Mouse (Mus musculus) neural tube, embryonic 11.5 days (tissue): ENCODE results near the gene Aqp3. TPM values are rescaled to one million over a fixed set of nuclear protein-coding genes. Genes with fewer than 3 reads are reported as not detected.
"Not testable (repeated sequence)": the region's sequence is repeated elsewhere in the genome, so short reads cannot be mapped to it uniquely, and the experiment has no call there.

Source experiments
- ATAC-seq: fragments of 200-750 bp; cut with Nextera tagmentation; 2 replicates; pipeline ENCODE4 v1.8.0; 2017; ENCODE audit warnings: moderate number of reproducible peaks, mild to moderate bottlenecking, moderate TSS enrichment, moderate library complexity; ENCODE audit not compliant: insufficient read depth, low FRiP score, low TSS enrichment
- DNase-seq: peaks from one replicate; pipeline ENCODE4 v3.0.0-alpha.2; 2015; ENCODE audit warnings: low spot score
- H3K27ac ChIP-seq: fragments of 300-500 bp; sonication (generic); 2 replicates; pipeline ENCODE4 v1.5.1; 2014; ENCODE audit warnings: low read depth, mild to moderate bottlenecking, low read length
- H3K27me3 ChIP-seq: fragments of 300-500 bp; sonication (generic); 2 replicates; pipeline ENCODE4 v1.6.1; 2014; ENCODE audit warnings: mild to moderate bottlenecking, low read length, mixed read lengths; ENCODE audit not compliant: control insufficient read depth, insufficient read depth
- H3K36me3 ChIP-seq: fragments of 300-500 bp; sonication (generic); 2 replicates; pipeline ENCODE4 v1.6.1; 2014; ENCODE audit warnings: mild to moderate bottlenecking, low read length, moderate library complexity, mixed read lengths; ENCODE audit not compliant: control insufficient read depth, insufficient read depth
- H3K4me1 ChIP-seq: fragments of 300-500 bp; sonication (generic); 2 replicates; pipeline ENCODE4 v1.6.1; 2014; ENCODE audit warnings: low read length, mixed read lengths; ENCODE audit not compliant: control insufficient read depth, insufficient read depth
- H3K4me2 ChIP-seq: fragments of 300-500 bp; sonication (generic); 2 replicates; pipeline ENCODE4 v1.6.1; 2014; ENCODE audit warnings: low read depth, mild to moderate bottlenecking, moderate library complexity
- H3K4me3 ChIP-seq: fragments of 300-500 bp; sonication (generic); 2 replicates; pipeline ENCODE4 v1.5.1; 2014; ENCODE audit warnings: low read depth, low read length
- H3K9ac ChIP-seq: fragments of 300-500 bp; sonication (generic); 2 replicates; pipeline ENCODE4 v1.6.1; 2014; ENCODE audit warnings: mild to moderate bottlenecking, low read length
- H3K9me3 ChIP-seq: fragments of 300-500 bp; sonication (generic); 2 replicates; pipeline ENCODE4 v1.6.1; 2016; ENCODE audit warnings: low read length; ENCODE audit not compliant: control insufficient read depth
- WGBS: fragments of 180-500 bp; shearing (Covaris S2); extraction: QIAGEN DNeasy Blood & Tissue Kit; methylation state at CpG from one replicate; pipeline ENCODE4 v1.1.7; 2014; 5-methylcytosine and 5-hydroxymethylcytosine counted together
- polyA plus RNA-seq: library from polyadenylated mRNA; unstranded; fragments of >200 nt; fragmentation: Nextera tagmentation; extraction: Ambion mirVana; gene quantifications from 2 replicates; pipeline ENCODE4 v1.2.1, GENCODE M21; 2014

The Aqp3 gene
- polyA plus RNA-seq, 1 experiment from 2014 or later: 0.60 TPM

DNA sequence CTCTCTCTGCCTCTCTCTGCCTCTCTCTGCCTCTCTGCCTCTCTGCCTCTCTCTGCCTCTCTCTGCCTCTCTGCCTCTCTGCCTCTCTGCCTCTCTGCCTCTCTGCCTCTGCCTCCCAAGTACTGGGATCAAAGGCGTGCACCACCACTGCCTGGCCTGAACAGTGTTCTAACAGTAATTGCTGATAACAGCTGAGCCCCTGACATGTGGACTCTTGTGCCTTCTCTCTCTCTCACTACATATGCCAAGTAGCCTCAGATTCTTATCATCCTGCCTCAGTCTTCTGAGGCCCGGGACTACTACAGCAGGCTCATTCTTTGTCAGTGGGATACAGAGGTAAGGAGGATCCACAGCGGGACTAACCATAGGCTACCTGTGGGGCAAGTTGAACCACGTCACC is 15.2 kb downstream of the Aqp3 start:
- H3K9me3 ChIP-seq, ATAC-seq, H3K4me3 ChIP-seq, H3K4me1 ChIP-seq, H3K27ac ChIP-seq, H3K27me3 ChIP-seq, DNase-seq, H3K9ac ChIP-seq, H3K36me3 ChIP-seq, H3K4me2 ChIP-seq: not testable (repeated sequence)
- WGBS: 72% methylated on average over 4 of the region's 4 CpGs

DNA sequence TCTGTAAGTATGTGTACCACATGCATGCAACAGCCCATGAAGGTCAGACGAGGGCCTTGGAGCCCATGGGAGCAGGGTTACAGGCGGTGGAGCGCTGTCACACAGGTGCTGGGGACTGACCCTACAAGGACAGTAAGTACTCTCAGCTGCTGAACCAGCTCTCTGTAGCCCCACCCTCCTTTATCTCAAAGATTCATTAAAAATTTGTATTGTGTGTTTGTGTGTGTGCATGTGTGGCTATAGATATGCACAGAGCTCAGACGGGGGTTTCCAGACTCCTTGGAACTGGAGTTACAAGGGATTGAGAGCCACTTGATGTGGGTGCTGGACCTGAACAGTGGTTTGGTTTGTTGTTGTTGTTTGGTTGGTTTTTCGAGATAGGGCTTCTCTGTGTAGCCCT is 16.2 kb downstream of the Aqp3 start:
- Histone ChIP-seq H3K9ac (no peak overlapping the region), H3K4me3 (no peak overlapping the region), H3K4me1 (no peaks in the 10 kb centered on the region), H3K9me3 (no peaks in the 10 kb centered on the region), H3K4me2 (no peak overlapping the region), H3K27ac (no peak overlapping the region), H3K27me3 (no peaks in the 10 kb centered on the region), H3K36me3 (no peaks in the 10 kb centered on the region)
- ATAC-seq (no peak), DNase-seq (no peak)
- WGBS: 89% methylated on average over 5 of the region's 5 CpGs

- 78% methylated on average over 6 of the region's 6 CpGs for WGBS
- Histone ChIP-seq H3K36me3 (no peaks in the 10 kb centered on the region), H3K9ac (no peak overlapping the region), H3K4me3 (no peak overlapping the region), H3K27me3 (no peaks in the 10 kb centered on the region), H3K27ac (no peak overlapping the region), H3K4me2 (no peak overlapping the region), H3K9me3 (no peaks in the 10 kb centered on the region), H3K4me1 (no peaks in the 10 kb centered on the region)
- no peak for DNase-seq
- ATAC-seq: no peak
Measured at GRCm38 (mm10) chr4:41078726-41079125, 19.3 kb downstream of the Aqp3 start.

- no peak overlapping the region for H3K4me3 ChIP-seq
Measured at GRCm38 (mm10) chr4:41074461-41074860, 23.5 kb downstream of the Aqp3 start.

GRCm38 (mm10) chr4:41073008-41073817 is 24.8 kb downstream of the Aqp3 start:
- H3K36me3 ChIP-seq: no peaks in the 10 kb centered on the region
- no peak overlapping the region for H3K9ac ChIP-seq
- WGBS: 82% methylated on average over 12 of the region's 12 CpGs
- no peak overlapping the region for H3K4me2 ChIP-seq
- no peak overlapping the region for H3K4me3 ChIP-seq
- no peak for DNase-seq
- no peak overlapping the region for H3K27ac ChIP-seq
- H3K4me1 ChIP-seq: no peaks in the 10 kb centered on the region
- ATAC-seq: no peak
- no peaks in the 10 kb centered on the region for H3K27me3 ChIP-seq
- no peaks in the 10 kb centered on the region for H3K9me3 ChIP-seq

More at GRCm38 (mm10) chr4:41074461-41074860, 23.5 kb downstream of the Aqp3 start:
- ATAC-seq (no peak), DNase-seq (no peak)
- no peaks in the 10 kb centered on the region for H3K9me3 ChIP-seq
- WGBS: 76% methylated on average over 6 of the region's 6 CpGs
- no peak overlapping the region for H3K9ac ChIP-seq
- no peaks in the 10 kb centered on the region for H3K4me1 ChIP-seq
- no peaks in the 10 kb centered on the region for H3K36me3 ChIP-seq
- no peak overlapping the region for H3K27ac ChIP-seq
- no peak overlapping the region for H3K4me2 ChIP-seq
- no peaks in the 10 kb centered on the region for H3K27me3 ChIP-seq

DNA sequence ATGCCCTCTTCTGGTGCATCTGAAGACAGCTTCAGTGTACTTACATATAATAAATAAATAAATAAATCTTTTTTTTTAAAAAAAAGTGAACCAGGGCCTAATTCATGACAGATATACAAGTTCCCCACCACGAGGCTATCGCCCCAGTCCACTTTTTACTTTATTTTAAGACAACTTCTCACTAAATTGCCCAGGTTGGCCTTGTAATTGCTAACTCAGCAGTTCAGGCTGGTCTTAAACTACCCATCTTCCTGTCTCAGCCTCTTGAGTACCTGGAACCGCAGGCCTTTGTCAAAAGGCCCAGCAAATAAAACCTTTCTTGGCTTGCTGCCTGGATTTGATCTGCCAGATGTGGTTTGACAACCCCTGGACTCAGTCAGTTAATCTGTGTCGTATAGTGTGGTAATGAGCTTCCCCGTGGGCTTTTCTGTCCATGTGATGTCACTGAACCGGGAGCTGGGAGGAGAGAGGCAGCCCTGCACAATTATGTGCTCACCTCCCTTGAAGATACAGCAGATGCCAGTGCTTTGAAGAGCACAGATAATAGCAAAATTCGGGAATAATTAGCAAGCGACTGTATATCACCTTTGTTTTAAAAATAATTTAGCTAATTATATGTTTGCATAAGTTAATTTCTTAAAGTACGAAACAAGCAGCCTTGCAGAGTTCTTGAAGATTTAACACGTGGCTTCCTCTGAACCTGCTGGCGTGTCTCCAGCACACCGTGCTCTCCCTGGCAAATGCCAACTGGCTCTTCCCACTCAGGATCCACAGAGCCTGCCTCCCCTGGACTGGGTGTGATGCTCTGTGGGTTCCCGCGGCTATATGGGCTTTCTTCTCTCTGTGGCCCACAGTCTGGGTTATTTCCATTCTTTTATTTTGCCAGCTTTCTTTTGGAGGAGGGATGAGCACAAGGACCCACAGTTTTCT is 26.2 kb downstream of the Aqp3 start:
- Histone ChIP-seq H3K27me3 (no peaks in the 10 kb centered on the region), H3K9me3 (no peaks in the 10 kb centered on the region), H3K36me3 (no peaks in the 10 kb centered on the region), H3K9ac (no peak overlapping the region), H3K27ac (no peak overlapping the region), H3K4me2 (no peak overlapping the region), H3K4me3 (no peak overlapping the region), H3K4me1 (no peaks in the 10 kb centered on the region)
- DNase-seq: no peak
- WGBS: 87% methylated on average over 14 of the region's 14 CpGs
- ATAC-seq: no peak

- Histone ChIP-seq H3K27me3 (no peaks in the 10 kb centered on the region), H3K36me3 (no peaks in the 10 kb centered on the region), H3K27ac (no peak overlapping the region), H3K4me3 (no peak overlapping the region), H3K9me3 (no peaks in the 10 kb centered on the region), H3K4me1 (no peaks in the 10 kb centered on the region), H3K4me2 (no peak overlapping the region), H3K9ac (no peak overlapping the region)
- DNase-seq: no peak
- WGBS: 92% methylated on average over 4 of the region's 4 CpGs
- ATAC-seq: no peak
Measured at GRCm38 (mm10) chr4:41065196-41065595, 32.8 kb downstream of the Aqp3 start.

DNA sequence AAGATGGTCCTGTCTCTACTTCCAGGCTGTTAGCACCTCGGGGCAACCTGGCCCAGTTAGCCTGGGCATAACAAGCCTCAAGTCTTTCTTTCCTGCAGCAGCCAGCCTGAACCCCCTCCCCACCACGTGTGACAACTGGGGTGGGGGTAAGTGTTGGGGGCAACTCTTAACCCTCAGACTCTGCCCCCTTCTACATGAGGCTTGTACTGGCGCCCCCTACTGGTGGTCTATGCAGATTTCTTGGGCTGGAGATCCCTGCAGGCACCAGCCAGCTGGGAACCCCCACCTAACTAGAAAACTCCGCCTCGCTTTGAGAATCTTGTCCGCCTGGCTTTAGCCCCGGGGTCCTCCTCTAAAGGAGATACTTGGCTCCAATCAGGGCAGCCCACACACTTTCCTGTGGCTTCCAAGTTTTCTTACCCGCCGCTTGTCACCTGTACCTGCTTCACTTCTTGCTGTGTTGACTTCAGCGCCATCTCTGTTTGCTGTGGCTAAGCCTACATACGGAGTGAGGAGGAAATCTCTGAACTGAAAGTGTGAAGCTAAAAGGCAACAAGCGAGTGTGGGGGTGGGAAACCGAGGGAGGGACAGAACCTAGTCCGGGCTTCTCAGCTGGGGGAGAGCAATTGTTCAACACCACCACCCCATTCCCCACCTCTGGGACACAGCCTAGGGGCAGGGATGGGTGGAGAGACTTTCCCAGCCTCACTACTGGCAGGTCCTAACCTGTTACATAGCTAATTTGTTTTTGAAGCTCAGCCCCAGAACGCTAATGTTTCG is 33.9 kb downstream of the Aqp3 start:
- H3K27me3 ChIP-seq: no peaks in the 10 kb centered on the region
- DNase-seq (no peak), ATAC-seq (no peak)
- H3K27ac ChIP-seq: no peak overlapping the region
- H3K4me1 ChIP-seq: no peaks in the 10 kb centered on the region
- H3K4me2 ChIP-seq: no peak overlapping the region
- no peaks in the 10 kb centered on the region for H3K9me3 ChIP-seq
- no peaks in the 10 kb centered on the region for H3K36me3 ChIP-seq
- WGBS: 24% methylated on average over 16 of the region's 16 CpGs
- no peak overlapping the region for H3K9ac ChIP-seq
- H3K4me3 ChIP-seq: no peak overlapping the region
